Mouse (Mus musculus): ENCODE measurements around the gene Atp1a4. TPM values are rescaled to one million over a fixed set of nuclear protein-coding genes. Genes with fewer than 3 reads are reported as not detected.

Gene Atp1a4
- total RNA-seq, 2 experiments from 2014 or later, result 0.17 to 0.18 TPM

DNA sequence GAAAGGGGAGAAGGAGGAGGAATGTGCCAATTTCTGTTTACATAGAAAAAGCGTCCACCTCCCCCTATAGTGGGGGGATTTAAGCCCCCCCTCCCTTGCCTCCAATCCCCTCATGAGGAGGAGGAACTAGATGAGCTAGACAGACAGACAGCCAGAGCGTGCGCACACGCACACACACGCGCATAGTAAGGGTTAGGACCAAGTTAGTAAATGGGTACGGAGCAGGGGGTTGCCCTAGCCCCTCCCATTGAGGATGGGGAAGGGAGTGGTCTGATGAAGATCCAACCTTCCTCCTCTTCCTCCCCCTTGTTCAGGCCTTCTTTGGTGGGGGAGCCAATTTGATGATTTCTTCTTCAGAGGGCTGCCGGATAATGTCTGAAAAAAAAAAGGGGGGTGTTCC is 59.9 kb downstream of the Atp1a4 start:
- no peak for DNase-seq (ENCODE audit: low spot score in 2 of 2)

GRCm38 (mm10) chr1:172197851-172198250 is 60.4 kb downstream of the Atp1a4 start:
- no peak for DNase-seq (ENCODE audit: low spot score in 2 of 2)

- no peak for DNase-seq (ENCODE audit: low spot score in 2 of 2)
Measured at GRCm38 (mm10) chr1:172197146-172197545, 61.1 kb downstream of the Atp1a4 start.

GRCm38 (mm10) chr1:172194435-172194834 is 63.8 kb downstream of the Atp1a4 start:
- DNase-seq (ENCODE audit: low spot score in 2 of 2), result peak in 1 of 2 experiments; percentile 8

DNA sequence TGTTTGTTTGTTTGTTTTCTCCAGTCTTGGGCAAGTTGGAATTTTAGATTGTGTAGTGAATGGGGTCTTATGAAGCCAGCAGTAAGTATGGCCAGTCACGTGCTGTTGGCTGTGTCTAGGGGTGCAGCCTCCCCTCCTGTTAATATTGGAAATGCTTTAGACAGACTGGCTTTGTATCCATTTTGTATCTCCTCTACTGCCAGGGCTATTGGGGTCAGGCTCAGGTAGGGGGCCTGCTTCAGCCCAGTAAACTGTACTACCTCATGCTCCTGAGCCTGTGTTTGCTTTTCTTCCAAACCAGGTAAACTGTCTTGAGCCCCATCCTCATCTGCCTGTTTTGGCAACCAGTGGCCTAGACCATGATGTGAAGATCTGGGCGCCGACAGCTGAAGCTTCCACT is 66.0 kb downstream of the Atp1a4 start:
- no peak for DNase-seq (ENCODE audit: low spot score in 2 of 2)

GRCm38 (mm10) chr1:172191578-172191977 is 66.6 kb downstream of the Atp1a4 start:
- DNase-seq (ENCODE audit: low spot score in 2 of 2), result no peak

DNA sequence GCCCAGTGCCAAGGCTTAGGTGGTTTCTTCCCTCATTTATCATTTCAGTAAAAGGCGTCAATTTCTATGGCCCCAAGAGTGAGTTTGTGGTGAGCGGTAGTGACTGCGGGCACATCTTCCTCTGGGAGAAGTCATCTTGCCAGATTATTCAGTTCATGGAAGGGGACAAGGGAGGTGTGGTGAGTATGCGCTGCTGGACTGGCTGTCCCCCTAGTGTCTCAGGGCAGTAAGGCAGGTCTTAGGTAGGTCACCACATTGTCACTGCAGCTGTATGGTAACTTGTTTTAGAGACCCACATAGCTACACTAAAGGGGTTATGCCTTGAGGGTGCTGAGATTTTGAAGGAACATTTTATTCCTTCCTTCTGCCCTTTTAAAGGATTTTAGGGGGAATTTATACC is 69.3 kb downstream of the Atp1a4 start:
- DNase-seq (ENCODE audit: low spot score in 2 of 2), result no peak

DNA sequence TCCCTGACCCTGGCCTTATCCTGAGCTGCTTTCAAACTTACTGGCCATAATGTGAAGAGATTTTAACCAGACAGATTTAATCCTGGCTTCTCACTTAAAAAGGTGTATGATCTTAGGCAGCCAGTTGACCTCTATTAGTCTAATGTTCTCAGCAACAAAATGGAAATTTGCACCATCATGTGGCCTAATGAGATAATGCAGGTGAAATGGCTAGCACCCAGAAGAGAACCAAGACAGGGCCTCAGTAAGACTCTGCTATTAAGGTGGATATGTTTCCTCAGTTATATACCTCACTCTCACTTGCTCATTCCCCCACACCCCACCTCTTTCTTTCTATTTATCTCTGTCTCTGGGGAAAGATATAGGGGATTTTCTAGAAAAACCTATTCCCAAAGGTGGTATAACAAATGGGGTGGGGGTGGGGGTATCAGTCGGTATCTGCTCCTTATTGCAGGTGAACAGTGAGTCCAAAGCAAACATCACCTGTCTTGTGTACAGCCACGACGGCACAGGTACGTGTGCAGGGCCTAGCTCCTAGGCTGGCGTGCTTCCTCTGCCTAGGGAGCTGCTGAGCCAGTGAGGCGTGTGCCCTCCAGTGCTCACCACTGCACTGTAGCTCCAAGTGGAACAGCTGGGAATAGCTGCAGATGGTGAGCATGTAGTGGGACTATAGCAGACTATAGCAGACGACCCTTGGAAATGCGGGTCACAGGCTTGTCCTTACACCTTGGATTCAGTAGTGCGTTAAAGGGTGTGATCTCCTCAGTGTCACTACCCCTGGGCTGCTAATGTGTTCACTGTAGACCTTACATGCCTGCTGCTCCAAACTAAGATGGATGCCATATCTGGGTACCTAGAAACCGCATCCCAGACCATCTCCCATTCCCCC is 71.6 kb downstream of the Atp1a4 start:
- no peak for DNase-seq (ENCODE audit: low spot score in 2 of 2)

- DNase-seq (ENCODE audit: low spot score in 2 of 2), result no peak
Measured at GRCm38 (mm10) chr1:172183915-172184314, 74.3 kb downstream of the Atp1a4 start.

DNA sequence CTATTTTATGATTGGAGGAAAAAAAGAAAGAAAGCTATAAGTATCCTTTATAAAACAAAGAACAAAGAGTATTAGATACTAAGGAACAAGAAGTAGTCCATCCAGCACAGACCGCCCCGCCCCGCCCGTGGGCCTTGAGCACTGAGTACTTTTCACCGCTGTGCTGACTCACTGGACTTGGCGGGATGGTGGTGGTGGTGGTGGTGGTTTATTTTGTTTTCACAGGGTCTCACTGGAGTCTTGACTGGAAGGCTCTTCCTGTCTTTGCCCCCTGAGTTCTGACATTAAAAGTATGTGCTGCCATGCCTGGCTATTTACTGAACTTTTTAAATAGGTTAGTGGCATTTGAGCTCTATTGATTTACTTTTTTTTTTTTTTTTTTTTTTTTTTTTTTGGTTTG is 75.2 kb downstream of the Atp1a4 start:
- DNase-seq (ENCODE audit: low spot score in 2 of 2), result no peak

GRCm38 (mm10) chr1:172181777-172182176 is 76.4 kb downstream of the Atp1a4 start:
- no peak for DNase-seq (ENCODE audit: low spot score in 2 of 2)

DNA sequence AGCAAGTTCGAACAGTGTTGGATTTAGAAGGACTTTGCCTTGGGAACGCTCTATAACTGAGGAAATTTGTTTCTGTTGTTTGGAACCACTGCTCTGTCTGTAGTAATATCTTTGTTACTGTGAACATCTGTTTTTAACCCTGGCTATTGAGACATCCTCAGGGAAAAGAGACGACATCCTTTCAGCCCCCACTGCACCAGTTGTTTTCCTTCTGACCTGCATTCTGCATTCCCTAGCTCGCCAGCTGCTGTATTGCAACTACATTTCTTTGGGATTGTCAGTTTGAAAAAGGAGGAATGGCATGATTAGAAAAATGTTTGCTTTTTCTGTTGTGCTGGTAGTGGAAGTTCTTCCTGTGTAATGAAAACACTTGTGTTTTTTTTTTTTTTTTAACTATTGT is 77.3 kb downstream of the Atp1a4 start:
- DNase-seq (ENCODE audit: low spot score in 2 of 2), result no peak

- no peak for DNase-seq (ENCODE audit: low spot score in 2 of 2)
Measured at GRCm38 (mm10) chr1:172179102-172179501, 79.1 kb downstream of the Atp1a4 start.

DNA sequence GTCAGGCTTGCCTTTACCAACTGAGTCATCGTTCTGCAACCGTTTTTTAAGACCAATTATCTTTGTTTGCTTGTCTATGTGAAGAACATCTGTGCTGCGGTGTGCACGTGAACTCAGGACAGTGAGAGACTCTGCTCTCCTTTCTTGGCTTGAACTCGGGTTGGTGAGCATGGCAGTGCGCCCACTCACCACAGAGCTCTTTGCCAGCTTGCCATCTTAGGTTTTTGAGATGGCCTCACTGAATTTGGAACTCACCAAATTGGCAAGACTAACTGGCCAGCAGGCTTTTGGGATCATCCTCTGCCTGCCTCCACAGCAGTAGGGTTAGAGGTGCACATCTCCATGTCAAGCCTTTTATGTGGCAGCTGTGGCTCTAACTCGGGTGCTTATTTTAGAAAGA is 80.4 kb downstream of the Atp1a4 start:
- DNase-seq (ENCODE audit: low spot score in 2 of 2), result no peak

Other genes with a start within 250 kb of the Atp1a4 start
- gene Vangl2, start 230.0 kb downstream of the Atp1a4 start, total RNA-seq (2021), result 10 to 100 TPM in 1 of 2 experiments, 1 to 10 TPM in 1; 9.6 to 10.4 TPM
- not detected for gene Nhlh1, start 200.8 kb downstream of the Atp1a4 start, total RNA-seq (2021)
- gene Copa, start 175.9 kb downstream of the Atp1a4 start, total RNA-seq (2021), result 100 to 1,000 TPM; 162 to 172 TPM
- gene Ncstn, start 175.6 kb downstream of the Atp1a4 start, total RNA-seq (2021), result 10 to 100 TPM; 62.9 to 65.4 TPM
- 100 to 1,000 TPM; 130 to 147 TPM for gene Pex19, start 131.7 kb downstream of the Atp1a4 start, total RNA-seq (2021)
- 100 to 1,000 TPM; 139 to 169 TPM for gene Dcaf8, start 110.3 kb downstream of the Atp1a4 start, total RNA-seq (2021)
- gene Pea15a, start 51.6 kb downstream of the Atp1a4 start, total RNA-seq (2021), result 100 to 1,000 TPM; 113 TPM
- gene Casq1, start 38.5 kb downstream of the Atp1a4 start, total RNA-seq (2021), result 1,000 to 10,000 TPM; 2,015 to 2,024 TPM
- gene Igsf8, start 3.2 kb upstream of the Atp1a4 start, total RNA-seq (2021), result 10 to 100 TPM; 24.8 to 26.9 TPM
- 100 to 1,000 TPM; 454 to 465 TPM for gene Atp1a2, start 39.6 kb upstream of the Atp1a4 start, total RNA-seq (2021)
- not detected for gene Kcnj9, start 70.9 kb upstream of the Atp1a4 start, total RNA-seq (2021)
- gene Kcnj10, start 82.8 kb upstream of the Atp1a4 start, total RNA-seq (2021), result 1 to 10 TPM; 2.2 to 2.3 TPM
- 1 to 10 TPM; 7.7 to 9.7 TPM for gene Pigm, start 118.1 kb upstream of the Atp1a4 start, total RNA-seq (2021)
- gene Slamf9, start 216.9 kb upstream of the Atp1a4 start, total RNA-seq (2021), result under 1 TPM; 0.47 to 0.56 TPM
- 1 to 10 TPM; 1.7 to 2.3 TPM for gene Igsf9, start 223.4 kb upstream of the Atp1a4 start, total RNA-seq (2021)
- 100 to 1,000 TPM; 146 to 158 TPM for gene Tagln2, start 241.6 kb upstream of the Atp1a4 start, total RNA-seq (2021)